7 mouse cellular contexts compared by ENCODE assay signal in genomic region chr2:18057336-18058145, GRCm38 (mm10). TPM values are rescaled to one million over a fixed set of nuclear protein-coding genes. Genes with fewer than 3 reads are reported as not detected.
DNase-seq lines count a peak whose midpoint lies in the region; ATAC-seq lines count a peak whose summit lies in the region.

No protein-coding gene starts in this region.

- peak; percentile 72 for DNase-seq in NIH3T3 (ENCODE audit: low read depth)
- DNase-seq in cerebellum, adult 8-10 months, result peak; percentile 62
- peak; percentile 53 for DNase-seq in gastrocnemius, postnatal 14 days
- DNase-seq in induced T-regulatory cell, adult 2 months (ENCODE audit: low read depth), result peak; percentile 81
- DNase-seq in left cerebral cortex, postnatal 36 days (ENCODE audit: low spot score in 2 of 2), result peak; percentile 67 to 78
- DNase-seq in right cerebral cortex, postnatal 4 days, result peak; percentile 58

- intact Hi-C loops in gastrocnemius, postnatal 14 days (cut with DNase I; ENCODE audit: low total_unique reads), result no loop called here
- intact Hi-C loops in left cerebral cortex, postnatal 36 days (cut with DNase I), result loop anchor here (5.0 kb wide), 1 partner anchor 325 kb away; the partner anchor contains the start of gene Nebl

- ATAC-seq in megakaryocyte-erythroid progenitor cell, adult 5-6 weeks (replicated peaks; ENCODE audit: low FRiP score, low TSS enrichment, poor library complexity, severe bottlenecking), result peak; percentile 51

RNA-seq across cellular contexts. Expression of gene Mllt10, which starts 2.5 kb away (rescaled TPM):
- total RNA-seq in gastrocnemius, postnatal 14 days (2021), result 10 to 100 TPM; 19.0 to 20.5 TPM
- total RNA-seq in left cerebral cortex, postnatal 36 days (2021), result 10 to 100 TPM; 49.4 to 57.6 TPM
- total RNA-seq in megakaryocyte-erythroid progenitor cell, adult 5-6 weeks (2014; fragmentation: Nextera tagmentation), result 124 and 133 TPM in 2 replicates
- 71.4 and 79.9 TPM in 2 replicates for total RNA-seq in megakaryocyte-erythroid progenitor cell, adult 5-6 weeks (2017)

RNA-seq across cellular contexts. Expression of gene Skida1, which starts 8.7 kb away (rescaled TPM):
- total RNA-seq in gastrocnemius, postnatal 14 days (2021), result 1 to 10 TPM in 1 of 2 experiments, under 1 TPM in 1; 1.00 to 1.0 TPM
- 10 to 100 TPM in 1 of 2 experiments, 1 to 10 TPM in 1; 8.8 to 10.0 TPM for total RNA-seq in left cerebral cortex, postnatal 36 days (2021)
- total RNA-seq in megakaryocyte-erythroid progenitor cell, adult 5-6 weeks (2014; fragmentation: Nextera tagmentation), result not detected in 2 replicates
- not detected in 2 replicates for total RNA-seq in megakaryocyte-erythroid progenitor cell, adult 5-6 weeks (2017)

RNA-seq across cellular contexts. Expression of gene A930004D18Rik, which starts 20.0 kb away (rescaled TPM):
- 1 to 10 TPM in 1 of 2 experiments, under 1 TPM in 1; 0.89 to 1.1 TPM for total RNA-seq in gastrocnemius, postnatal 14 days (2021)
- total RNA-seq in left cerebral cortex, postnatal 36 days (2021), result 1 to 10 TPM; 2.1 to 3.2 TPM
- not detected in 2 replicates for total RNA-seq in megakaryocyte-erythroid progenitor cell, adult 5-6 weeks (2014; fragmentation: Nextera tagmentation)
- total RNA-seq in megakaryocyte-erythroid progenitor cell, adult 5-6 weeks (2017), result not detected in 2 replicates

Comparison
In these comparisons a context has a peak if more than half of its experiments do, and no peak if none do; other contexts are left out.
1. Peak in every context shown above with its lines: DNase-seq and ATAC-seq.
2. RNA of gene Skida1, which starts 8.7 kb away (total RNA-seq): 8.8 to 10.0 TPM in left cerebral cortex, postnatal 36 days; 1.00 to 1.0 TPM in gastrocnemius, postnatal 14 days and not detected in megakaryocyte-erythroid progenitor cell, adult 5-6 weeks; every median in the first group is over 4 times any median in the second.